Mouse (Mus musculus): ENCODE measurements around the gene Gm4907. TPM values are rescaled to one million over a fixed set of nuclear protein-coding genes. Genes with fewer than 3 reads are reported as not detected.
"Not testable (repeated sequence)": the region's sequence is repeated elsewhere in the genome, so short reads cannot be mapped to it uniquely, and the experiment has no call there.

Gene Gm4907
- not detected in 2 replicates for polyA plus RNA-seq (2014; fragmentation: Nextera tagmentation; extraction: Ambion mirVana)

GRCm38 (mm10) chrX:23882253-23882652 is at the start of gene Gm4907:
TSS of gene Gm4907 (plus strand) at chrX:23882553.
- ATAC-seq (ENCODE audit: insufficient read depth); H3K27me3 ChIP-seq (ENCODE audit: insufficient read depth, low read length); H3K9ac ChIP-seq; H3K27ac ChIP-seq (ENCODE audit: low read depth); H3K4me2 ChIP-seq; H3K4me1 ChIP-seq (ENCODE audit: insufficient read depth); H3K4me3 ChIP-seq (ENCODE audit: low read depth, low read length); H3K9me3 ChIP-seq (ENCODE audit: low read depth, low read length); DNase-seq; H3K36me3 ChIP-seq (ENCODE audit: insufficient read depth): not testable (repeated sequence)
- 54% methylated on average over 2 of the region's 2 CpGs for WGBS

GRCm38 (mm10) chrX:23833784-23834183 is 48.6 kb upstream of the Gm4907 start:
- not testable (repeated sequence) for H3K4me3 ChIP-seq (ENCODE audit: low read depth, low read length); H3K9me3 ChIP-seq (ENCODE audit: low read depth, low read length); H3K27me3 ChIP-seq (ENCODE audit: insufficient read depth, low read length); H3K4me1 ChIP-seq (ENCODE audit: insufficient read depth); H3K27ac ChIP-seq (ENCODE audit: low read depth); ATAC-seq (ENCODE audit: insufficient read depth); H3K36me3 ChIP-seq (ENCODE audit: insufficient read depth); DNase-seq; H3K4me2 ChIP-seq; H3K9ac ChIP-seq
- WGBS, result 86% methylated on average over 11 of the region's 11 CpGs

GRCm38 (mm10) chrX:23840921-23841320 is 41.4 kb upstream of the Gm4907 start:
- Histone ChIP-seq H3K9ac (no peak overlapping the region), H3K4me2 (no peak overlapping the region), H3K27ac (ENCODE audit: low read depth) (no peak overlapping the region), H3K4me3 (ENCODE audit: low read depth, low read length) (no peak overlapping the region), H3K27me3 (ENCODE audit: insufficient read depth, low read length) (no peaks in the 10 kb centered on the region), H3K4me1 (ENCODE audit: insufficient read depth) (no peaks in the 10 kb centered on the region), H3K9me3 (ENCODE audit: low read depth, low read length) (no peaks in the 10 kb centered on the region), H3K36me3 (ENCODE audit: insufficient read depth) (no peaks in the 10 kb centered on the region)
- no peak for ATAC-seq (ENCODE audit: insufficient read depth)
- 57% methylated on average over 1 of the region's 1 CpGs for WGBS
- TF ChIP-seq CTCF (IDR thresholded peaks at IDR 0.05; ENCODE audit: low read depth), result no peak
- no peak for DNase-seq

- Histone ChIP-seq H3K27ac (ENCODE audit: low read depth) (no peak overlapping the region), H3K9ac (no peak overlapping the region), H3K4me1 (ENCODE audit: insufficient read depth) (no peaks in the 10 kb centered on the region), H3K27me3 (ENCODE audit: insufficient read depth, low read length) (no peaks in the 10 kb centered on the region), H3K9me3 (ENCODE audit: low read depth, low read length) (no peaks in the 10 kb centered on the region), H3K4me3 (ENCODE audit: low read depth, low read length) (no peak overlapping the region), H3K36me3 (ENCODE audit: insufficient read depth) (no peaks in the 10 kb centered on the region), H3K4me2 (no peak overlapping the region)
- DNase-seq, result no peak
- 84% methylated on average over 2 of the region's 2 CpGs for WGBS
- no peak for ATAC-seq (ENCODE audit: insufficient read depth)
- no peak for TF ChIP-seq CTCF (IDR thresholded peaks at IDR 0.05; ENCODE audit: low read depth)
Measured at GRCm38 (mm10) chrX:23954161-23954560, 71.8 kb downstream of the Gm4907 start.

Other genes with a start within 250 kb of the Gm4907 start
- 6.4 and 7.3 TPM in 2 replicates for gene Wdr44, start 189.5 kb upstream of the Gm4907 start, polyA plus RNA-seq (2014; fragmentation: Nextera tagmentation; extraction: Ambion mirVana)
- not detected in 2 replicates for gene Gm4985, start 76.4 kb downstream of the Gm4907 start, polyA plus RNA-seq (2014; fragmentation: Nextera tagmentation; extraction: Ambion mirVana)